Mouse (Mus musculus) A20 (cell line): Measurements from ENCODE around the gene Pou2f3.
A peak's percentile ranks its signal among the peaks of the same experiment; 100 is the strongest.

Source experiments
- DNase-seq: peaks from one replicate; pipeline ENCODE4 v3.0.0-alpha.2; 2011; ENCODE audit warnings: low read depth, low spot score

The Pou2f3 gene

DNA sequence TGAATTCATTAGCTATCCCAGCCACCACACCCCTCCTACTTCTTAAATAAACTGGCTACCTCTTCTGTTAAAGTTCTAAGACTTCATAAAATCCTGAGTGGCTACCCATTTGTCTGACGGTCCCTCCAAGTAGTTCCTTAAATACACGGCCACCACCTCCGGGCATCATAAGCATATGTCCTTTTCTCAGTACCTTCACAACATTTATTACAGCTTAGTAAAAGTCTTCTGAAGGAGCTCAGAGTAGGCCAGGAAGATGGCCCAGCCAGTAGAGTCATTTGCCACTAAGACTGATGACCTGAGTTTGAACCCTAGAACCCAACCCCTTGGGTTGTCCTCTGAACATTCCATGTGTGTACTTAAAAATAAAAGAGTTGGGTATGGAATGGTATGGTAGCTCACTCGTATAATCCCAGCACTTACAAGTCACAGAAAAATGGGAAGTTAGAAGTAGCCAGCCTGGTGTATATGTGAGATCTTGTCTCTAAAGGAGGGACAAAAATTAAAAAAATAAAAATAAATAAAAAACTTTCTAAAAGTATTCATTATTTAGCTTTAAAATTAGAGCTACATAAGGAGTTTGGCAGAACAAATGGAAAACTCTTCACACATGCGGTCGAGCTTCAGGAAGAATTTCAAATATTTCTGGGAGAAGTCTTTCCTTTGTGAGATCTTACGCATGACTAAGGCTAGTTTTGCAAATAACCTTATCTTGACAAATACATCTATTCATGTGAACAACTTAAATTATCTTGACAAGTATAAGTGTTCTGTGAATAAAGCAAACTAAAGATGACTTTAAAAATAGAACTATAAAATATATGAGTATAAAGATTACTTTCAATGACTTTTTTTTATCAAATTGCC is 125.4 kb downstream of the Pou2f3 start:
- DNase-seq: no peak

DNA sequence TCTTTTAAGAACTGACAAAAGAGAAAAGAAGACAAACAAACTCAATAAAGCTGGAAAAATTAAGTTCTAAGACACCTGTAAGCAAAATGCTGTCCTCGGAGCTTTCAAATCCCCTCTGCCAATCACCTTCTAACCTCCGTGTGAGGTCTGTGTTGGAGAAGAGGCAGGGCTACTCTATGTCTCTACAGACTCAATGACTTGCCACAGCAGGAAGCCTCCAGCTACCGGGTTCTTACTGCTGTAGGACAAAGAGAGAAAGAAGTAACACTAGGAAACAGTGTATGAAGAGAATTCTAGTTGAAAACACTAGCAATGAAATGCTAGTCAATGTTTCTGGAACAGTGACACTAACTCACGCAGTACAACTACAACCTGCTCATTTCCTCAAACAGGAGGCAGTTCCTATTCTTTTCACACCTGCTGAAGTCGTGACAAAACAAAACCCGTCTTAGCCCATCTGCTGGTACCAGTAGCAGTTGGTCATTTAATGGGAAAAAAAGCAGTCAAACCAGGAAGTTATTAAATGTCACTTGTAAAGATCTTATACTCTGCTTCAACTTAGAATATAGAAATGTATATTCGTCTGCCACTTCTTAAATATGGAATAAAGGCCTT is 126.6 kb downstream of the Pou2f3 start:
- DNase-seq: peak; percentile 56

DNA sequence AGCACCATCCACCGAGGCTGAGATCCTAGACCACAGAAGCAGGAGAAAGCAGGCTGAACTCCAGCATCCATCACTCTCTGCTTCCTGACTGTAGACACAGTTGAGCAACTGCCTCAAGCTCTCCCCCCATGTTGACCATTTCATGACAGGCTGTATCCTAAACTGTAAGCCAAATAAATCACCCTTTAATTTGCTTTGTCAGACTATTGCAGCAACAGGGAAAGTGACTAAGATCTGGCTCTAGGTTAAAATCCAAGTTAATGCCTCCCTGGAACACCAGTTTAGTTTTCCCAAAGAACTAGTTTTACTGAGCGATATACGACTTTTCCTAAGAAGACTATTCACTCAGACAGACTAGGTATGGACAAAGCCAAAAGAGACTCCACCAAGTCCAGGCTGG is 131.5 kb downstream of the Pou2f3 start:
- no peak for DNase-seq

DNA sequence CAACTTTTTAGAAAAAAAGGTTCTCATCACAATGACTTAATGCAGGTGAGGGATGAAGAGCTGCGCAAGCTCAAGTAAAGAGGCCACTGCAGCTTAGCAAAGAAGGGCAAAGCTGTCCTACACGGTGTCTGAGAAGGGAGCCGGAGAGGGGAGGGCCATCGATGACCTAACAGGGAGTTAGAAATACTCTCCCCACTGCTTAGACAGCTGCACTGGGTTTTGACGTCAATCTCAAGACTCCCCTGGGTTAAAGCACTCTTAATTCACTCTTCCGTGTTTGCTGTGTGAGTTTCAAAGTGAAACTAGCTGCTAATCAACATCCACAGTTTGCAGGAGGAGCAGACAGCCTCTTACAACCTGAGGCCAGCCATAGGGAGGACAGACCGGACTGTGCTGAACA is 134.0 kb downstream of the Pou2f3 start:
- peak; percentile 58 for DNase-seq

DNA sequence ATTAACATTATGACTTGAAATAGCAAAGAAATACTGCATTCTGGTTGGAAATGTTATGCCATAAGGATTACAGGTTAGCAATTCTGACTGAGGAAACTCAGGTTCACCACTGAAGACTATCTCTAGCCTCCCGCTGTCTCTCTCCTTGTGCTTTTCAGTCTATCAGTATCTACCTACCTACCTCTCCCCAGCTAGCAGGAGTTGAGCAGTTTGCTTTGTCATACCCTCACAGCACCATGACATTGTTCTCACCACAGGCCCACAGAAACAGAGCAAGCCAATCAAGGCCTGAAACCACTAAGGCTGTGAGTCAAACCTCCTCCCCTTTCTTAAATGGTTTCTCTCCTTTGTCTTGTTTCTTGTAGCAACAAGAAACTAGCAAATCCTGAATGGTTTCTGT is 135.6 kb downstream of the Pou2f3 start:
- DNase-seq: no peak
